Mouse (Mus musculus) CH12F3 (cell line): Measurements from ENCODE around the gene Adcy10.

ENCODE experiments used
- in situ Hi-C: fragments of 300-500 bp; cut with MboI; formaldehyde crosslinking; loops from 2 replicates; pipeline ENCODE4 v1.14.3; 2020; ENCODE audit warnings: low sequenced_read_pairs

Gene Adcy10

DNA sequence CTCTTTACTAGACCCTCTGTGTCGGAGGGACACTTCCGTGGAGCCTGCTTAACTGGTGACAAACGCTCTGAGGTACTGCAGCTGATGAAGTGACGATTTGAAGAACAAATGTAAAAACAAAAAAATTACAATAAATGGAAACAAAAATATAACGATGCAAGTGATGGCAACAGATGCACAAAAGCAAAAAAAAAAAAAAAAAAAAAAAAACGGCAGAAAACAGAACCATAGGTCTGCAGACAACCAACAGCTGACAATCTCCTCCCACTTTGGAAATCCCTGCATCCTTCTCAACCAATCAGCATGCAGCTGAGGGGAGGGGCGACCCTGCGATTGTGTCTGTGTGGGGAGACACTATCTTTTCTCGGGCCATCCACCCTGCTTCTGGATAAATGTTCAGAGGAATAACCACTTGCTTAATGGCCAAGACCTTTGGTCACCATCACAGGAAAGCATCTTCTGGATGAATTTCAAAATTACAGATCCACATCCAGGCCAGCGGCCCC is 116.8 kb downstream of the Adcy10 start:
- in situ Hi-C loops = no loop called here

DNA sequence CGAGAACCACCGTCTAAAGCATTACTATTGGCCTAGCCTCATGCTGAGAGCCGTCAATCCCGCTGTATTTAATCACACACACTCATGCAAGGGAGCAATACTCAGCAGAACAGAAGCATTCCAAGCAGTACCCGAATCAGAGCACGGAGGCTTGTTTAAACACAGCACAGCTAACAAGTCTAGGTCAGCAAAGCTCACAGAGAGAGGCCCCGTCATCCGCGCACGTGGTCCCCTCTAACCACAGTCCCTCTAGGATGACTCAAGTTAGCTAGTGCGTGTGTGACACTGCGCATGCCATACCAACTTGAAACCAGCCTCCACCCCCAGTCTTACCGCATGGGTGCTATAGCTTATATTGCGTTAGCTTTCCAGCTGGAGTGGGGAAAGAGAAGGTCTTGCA is 118.2 kb downstream of the Adcy10 start:
- in situ Hi-C loops = no loop called here

DNA sequence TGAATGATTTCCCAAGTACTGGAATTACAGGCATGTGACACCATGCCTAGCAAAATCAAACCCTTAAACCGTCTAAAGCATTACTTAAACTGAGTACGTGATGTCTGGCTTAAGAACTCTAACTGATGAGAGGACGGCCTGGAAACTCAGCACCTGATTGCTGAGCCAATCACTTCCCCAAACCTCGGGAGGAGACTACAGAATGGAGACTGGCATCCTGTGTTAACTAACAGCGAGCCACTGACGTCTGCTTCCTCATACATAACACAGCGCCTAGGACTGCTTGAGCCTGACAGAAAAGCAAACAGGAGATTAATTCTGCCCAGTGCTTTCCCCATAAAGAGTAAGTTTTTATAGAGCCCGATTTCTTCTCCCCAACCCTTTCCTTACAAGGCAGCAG is 119.2 kb downstream of the Adcy10 start:
- in situ Hi-C loops = no loop called here

DNA sequence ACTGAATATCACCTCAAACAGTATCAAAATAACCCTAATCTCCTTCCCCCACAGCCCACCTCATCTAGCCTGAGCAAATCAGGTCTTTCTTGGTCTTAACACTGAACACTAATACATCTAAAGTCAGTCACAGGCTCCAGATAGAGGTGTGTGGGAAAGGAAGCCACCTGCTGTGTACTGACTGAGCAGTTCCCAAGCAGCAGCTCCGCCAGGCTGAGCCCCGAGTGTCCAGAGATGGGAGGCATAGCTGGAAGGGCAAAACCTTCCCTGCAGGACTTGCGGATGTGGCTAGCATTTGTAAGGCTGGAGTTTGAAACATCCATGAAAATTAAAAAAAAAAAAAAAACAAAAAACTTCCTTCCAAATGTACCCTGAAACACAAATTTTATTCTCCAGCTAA is 120.1 kb downstream of the Adcy10 start:
- in situ Hi-C loops = no loop called here

DNA sequence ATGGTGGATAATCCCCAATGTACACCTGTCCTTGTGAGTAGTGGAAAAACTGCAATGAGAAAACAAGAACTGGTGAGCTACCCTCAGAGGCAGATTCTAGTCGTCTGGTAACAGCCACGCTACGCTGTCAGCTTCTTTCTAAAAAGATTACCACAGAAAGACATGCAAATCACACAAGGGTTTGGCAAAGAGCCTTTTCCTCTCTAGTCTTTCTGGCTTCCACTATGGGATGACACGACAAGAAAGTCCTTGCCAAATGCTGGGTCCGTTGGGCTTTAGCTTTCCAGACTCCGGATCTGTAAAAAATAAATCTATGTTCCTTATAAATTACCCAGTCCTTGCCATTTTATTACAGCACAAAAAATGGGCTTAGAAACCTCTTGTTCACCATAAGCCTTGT is 120.8 kb downstream of the Adcy10 start:
- in situ Hi-C loops = no loop called here

DNA sequence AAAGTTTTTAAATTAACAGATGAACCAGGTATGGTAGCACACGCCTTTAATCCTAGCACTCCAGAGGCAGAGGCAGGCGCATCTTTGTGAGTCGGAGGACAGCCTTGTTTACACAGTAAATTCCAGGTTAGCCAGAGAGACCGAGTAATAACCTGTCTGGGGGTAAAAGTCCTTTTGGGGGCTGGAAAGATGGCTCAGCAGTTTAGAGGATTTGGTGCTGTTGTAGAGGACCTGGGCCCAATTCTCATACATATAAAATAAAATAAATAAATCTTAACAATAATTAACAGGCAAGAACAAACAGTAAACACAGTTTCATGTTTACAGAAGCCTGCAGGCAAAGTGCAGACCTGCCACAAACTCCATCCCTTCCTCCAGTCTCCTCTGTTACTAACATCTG is 123.9 kb downstream of the Adcy10 start:
- in situ Hi-C loops = no loop called here

DNA sequence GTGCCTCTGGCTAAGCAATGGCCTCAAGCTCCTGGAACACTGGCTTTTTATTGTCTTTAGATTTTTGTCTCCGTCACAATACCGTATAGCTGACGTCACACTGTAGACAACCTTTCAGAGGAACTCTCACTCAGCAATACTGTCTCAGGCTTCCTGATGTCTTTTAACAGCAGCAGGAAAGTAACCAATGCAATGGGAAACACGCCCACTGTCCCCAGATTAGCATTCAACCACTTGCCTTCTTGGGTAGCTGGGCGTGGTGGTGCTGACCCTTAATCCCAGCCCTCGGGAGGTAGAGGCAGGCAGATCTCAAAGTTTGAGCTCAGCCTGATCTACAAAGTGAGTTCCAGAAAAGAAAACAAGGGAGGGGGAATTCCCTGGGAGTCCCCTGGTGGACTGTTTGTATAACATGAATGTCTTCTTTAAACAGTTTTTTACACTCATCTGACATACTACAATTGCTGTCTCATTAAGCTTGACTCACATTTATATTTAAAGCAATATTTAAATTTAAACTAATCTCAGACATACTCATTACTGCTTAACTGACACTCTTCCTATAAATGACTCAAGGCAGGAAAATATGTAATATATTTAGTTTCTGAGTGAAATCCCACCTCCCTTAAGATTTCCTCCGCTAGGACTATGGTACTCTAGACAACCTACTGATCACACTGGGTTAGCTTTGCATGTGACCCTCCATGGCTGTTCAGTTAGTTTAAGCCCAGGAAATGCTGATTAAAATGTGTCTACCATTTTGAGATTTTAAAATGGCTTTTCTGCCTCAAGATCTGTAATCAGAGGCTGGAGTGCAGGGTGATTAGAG is 124.7 kb downstream of the Adcy10 start:
- in situ Hi-C loops = no loop called here

DNA sequence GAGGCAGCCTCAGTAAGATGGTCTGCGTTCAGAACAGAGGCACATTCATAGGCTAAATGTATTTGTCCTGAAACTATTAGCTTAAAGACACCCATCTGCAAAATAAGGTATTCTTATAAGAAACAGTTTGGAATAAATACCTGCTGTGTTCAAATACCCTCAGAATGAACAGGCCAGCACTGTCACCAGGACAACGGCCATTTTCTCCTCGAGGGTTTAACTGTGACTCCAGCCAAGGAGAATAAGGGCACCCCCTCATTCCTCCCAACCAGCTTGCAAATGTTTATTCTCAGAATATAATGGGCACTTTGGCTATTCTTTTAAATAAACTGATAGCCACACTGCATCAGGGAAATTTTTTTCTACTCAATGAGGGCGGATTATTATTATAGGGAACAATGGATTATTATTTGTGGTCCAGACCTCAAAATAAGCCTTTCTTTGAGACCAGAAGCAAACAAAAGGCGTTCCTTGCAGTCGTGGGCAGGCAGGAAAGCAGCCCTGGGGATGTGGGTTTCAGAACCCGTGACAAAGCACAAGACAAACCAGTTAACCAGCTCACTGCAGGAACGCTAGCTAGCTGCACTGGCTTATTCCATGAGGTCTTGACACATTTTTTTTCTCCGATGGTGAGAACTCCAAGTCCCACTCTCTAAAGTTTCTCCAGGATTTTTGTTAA is 125.5 kb downstream of the Adcy10 start:
- in situ Hi-C loops = no loop called here

DNA sequence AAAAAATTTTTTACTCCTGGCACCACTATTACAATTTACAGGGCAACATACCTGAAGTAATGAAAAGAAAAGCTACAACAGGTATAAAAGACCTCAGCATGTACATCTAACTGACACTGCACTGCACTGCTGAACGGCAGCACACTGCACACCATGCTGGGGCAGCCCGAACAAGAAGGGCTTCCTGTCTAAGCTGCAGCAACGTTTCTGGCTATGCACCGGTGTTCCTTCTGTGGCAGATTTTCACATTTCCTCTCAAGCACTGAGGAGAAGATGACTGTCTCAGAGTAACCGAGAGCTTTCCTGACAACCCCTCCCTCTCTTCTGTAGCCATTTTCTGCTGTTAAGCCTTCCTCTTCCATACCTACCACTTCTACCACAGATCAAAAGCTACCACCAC is 127.7 kb downstream of the Adcy10 start:
- in situ Hi-C loops = no loop called here

DNA sequence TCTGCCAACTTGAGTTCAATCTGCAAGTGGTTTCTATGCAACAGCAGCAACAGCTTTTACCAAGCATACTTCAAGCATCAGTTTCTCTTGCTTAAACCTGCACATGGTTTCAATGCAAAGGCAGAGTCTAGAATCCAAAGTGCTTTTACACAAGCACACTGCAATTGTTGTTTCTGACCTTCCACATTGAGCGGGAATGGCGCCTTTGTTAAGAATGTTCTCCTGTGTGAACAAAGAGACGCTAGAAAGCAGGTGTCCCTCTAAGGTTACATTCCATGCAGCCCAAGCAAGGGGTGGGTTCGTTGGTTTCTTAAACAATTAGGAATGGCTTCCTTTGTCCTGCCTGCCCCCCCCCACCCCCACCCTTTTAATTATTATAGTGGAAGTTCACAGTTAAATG is 128.9 kb downstream of the Adcy10 start:
- in situ Hi-C loops = no loop called here

DNA sequence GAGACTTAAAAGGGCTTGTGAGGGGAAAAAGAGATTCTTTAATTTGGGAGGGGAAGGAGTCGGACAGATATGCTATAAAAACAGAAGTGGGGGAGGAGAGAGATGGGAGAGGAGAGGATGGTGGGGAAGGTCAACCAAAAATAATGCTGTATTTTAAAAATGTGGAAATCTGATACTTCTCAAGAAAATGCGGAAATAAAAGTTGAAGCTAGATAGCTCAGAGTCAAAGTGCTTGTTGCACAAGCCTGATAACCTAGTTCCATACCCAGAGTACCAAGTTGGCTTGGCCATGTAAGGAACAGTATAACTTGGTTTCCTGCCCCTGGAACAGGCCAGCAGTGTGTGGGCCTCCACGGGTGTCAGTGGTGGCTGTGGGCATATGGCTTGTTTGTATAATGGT is 129.8 kb downstream of the Adcy10 start:
- in situ Hi-C loops = no loop called here

DNA sequence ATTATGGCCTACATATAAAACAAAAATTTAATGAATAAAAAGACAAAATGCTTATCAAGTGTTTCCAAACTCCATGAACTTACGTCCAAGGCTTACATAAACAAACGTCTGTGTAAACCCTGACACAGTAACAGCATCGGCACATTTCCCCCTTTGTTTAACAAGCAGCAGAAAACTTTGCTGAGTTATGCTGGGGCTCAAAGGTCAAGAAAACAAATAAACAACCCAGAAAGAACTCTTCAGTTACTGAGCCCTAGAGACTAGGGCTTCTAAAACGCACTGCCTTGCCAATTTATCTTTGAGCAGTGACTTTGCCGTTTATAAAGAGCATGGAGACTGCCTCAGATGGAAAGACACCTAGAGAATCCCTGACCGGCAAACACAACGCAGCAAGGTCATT is 131.7 kb downstream of the Adcy10 start:
- in situ Hi-C loops = no loop called here

DNA sequence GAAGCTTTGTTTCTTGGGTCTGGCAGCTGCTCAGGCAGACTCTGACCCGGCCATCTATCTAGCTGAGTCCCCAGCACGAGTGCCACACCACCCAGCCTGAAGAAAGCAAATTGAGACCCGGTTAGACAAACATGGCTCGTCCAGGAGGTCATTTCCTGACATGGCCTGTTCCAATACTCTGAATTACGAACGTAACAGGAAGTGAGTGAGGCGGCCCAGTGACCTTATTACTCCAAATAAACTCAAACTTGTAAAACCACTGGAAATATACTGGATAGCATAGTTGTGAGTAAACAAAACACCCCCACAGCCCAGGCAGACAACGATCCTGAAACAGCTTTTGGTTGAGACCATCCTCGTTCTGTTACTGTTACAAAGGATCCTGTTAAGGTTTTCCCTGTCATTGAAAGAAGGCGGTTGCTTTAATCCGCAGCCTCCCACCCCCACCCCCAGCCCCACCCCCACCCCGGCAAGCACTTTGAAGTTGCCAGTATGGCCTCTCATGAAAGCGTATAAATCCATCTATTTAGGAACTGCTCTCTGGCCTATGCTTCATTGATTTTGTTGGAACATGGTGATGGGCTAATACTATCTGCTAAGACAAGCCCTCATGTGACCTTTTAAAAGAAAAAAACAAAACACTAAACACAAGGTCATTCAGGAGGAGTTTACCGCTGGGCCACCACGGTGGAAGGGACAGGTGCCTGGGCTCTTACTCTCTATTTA is 132.3 kb downstream of the Adcy10 start:
- in situ Hi-C loops = no loop called here

DNA sequence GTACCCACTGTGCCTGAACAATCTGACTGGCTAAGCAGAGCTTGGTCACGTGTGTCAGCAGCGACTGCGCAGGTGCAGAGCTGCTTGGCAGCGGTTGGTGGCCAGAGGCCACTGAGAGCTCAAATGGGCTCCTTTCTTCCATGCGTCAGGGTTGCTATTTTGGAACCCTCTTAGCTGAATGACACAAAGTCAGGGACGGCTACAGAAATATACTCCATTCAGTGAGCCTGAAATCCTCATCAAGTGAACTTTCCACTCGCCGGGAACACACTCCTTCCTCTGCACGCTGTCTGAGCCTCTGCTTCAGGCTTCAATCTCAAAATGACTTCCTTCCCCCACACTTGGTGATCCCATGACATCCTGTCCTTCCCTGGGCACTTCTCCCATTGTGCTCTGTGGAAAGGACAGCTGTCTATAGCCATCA is 133.2 kb downstream of the Adcy10 start:
- in situ Hi-C loops = no loop called here

DNA sequence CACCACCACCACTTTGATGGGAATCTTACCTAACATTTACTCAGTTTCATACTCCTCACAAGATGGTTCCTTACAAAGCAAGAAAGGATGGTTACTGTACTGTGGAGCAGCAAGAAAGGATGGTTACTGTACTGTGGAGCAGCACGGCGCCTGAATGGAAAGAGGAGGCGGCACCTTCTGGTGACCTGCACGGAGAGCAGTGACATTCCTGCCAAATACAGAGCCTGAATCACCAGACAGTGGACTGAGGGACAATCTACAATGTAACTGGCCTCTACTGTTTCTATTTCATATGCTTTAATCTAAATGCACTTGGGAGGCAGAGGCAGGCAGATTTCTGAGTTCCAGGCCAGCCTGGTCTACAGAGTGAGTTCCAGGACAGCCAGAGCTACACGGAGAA is 140.1 kb downstream of the Adcy10 start:
- in situ Hi-C loops = no loop called here

DNA sequence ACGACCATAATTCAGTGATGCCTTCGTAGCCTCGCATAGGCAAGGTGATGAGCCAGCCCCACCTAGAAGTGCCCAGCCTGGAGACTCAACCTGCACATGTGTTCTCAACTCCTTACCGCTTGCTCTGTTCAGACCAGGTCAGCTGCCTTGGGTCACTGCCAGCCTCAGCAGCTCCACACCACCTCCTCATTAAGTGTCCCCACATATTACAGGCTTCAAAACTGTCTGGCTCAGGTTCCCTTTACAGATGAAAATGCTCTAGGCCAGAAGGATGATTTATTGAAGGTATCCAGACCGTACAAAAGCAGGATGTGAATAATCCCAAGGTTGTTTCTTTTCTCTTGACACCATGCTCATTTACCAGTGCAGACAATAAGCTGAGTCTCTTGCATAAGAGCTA is 140.9 kb downstream of the Adcy10 start:
- in situ Hi-C loops = no loop called here
